Mouse (Mus musculus) kidney, embryonic 15.5 days (tissue): Measurements from ENCODE around the gene Rapgef2. TPM values are rescaled to one million over a fixed set of nuclear protein-coding genes. Genes with fewer than 3 reads are reported as not detected.

ENCODE experiments used
- ATAC-seq: fragments of 200-750 bp; cut with Nextera tagmentation; replicated peaks from 2 replicates; pipeline ENCODE4 v1.8.0; 2017; ENCODE audit warnings: moderate TSS enrichment; ENCODE audit not compliant: low FRiP score
- H3K27ac ChIP-seq: fragments of 300-500 bp; sonication (generic); 2 replicates; pipeline ENCODE4 v1.5.1; 2015; ENCODE audit warnings: mild to moderate bottlenecking, inconsistent platforms
- H3K27me3 ChIP-seq: fragments of 300-500 bp; sonication (generic); 2 replicates; pipeline ENCODE4 v1.6.1; 2015; ENCODE audit warnings: inconsistent platforms
- H3K36me3 ChIP-seq: fragments of 300-500 bp; sonication (generic); 2 replicates; pipeline ENCODE4 v1.6.1; 2015; ENCODE audit warnings: inconsistent platforms
- H3K4me1 ChIP-seq: fragments of 300-500 bp; sonication (generic); 2 replicates; pipeline ENCODE4 v1.6.1; 2015; ENCODE audit warnings: inconsistent platforms
- H3K4me2 ChIP-seq: fragments of 300-500 bp; sonication (generic); 2 replicates; pipeline ENCODE4 v1.6.1; 2015; ENCODE audit warnings: moderate library complexity, mild to moderate bottlenecking, inconsistent platforms
- H3K4me3 ChIP-seq: fragments of 300-500 bp; sonication (generic); replicated peaks from 2 replicates; pipeline ENCODE4 v1.5.1; 2015; ENCODE audit warnings: mild to moderate bottlenecking, inconsistent platforms
- H3K9ac ChIP-seq: fragments of 300-500 bp; sonication (generic); 2 replicates; pipeline ENCODE4 v1.6.1; 2015; ENCODE audit warnings: mild to moderate bottlenecking, inconsistent platforms
- H3K9me3 ChIP-seq: fragments of 300-500 bp; sonication (generic); replicated peaks from 2 replicates; pipeline ENCODE4 v1.6.1; 2016; ENCODE audit warnings: inconsistent platforms
- WGBS: fragments of 180-500 bp; shearing (Covaris S2); methylation state at CpG from one replicate; pipeline ENCODE4 v1.1.7; 2015; ENCODE audit warnings: mixed read lengths; 5-methylcytosine and 5-hydroxymethylcytosine counted together
- polyA plus RNA-seq: library from polyadenylated mRNA; unstranded; fragments of >200 nt; fragmentation: Nextera tagmentation; extraction: Ambion mirVana; gene quantifications from 2 replicates; pipeline ENCODE4 v1.2.1, GENCODE M21; 2015

Gene Rapgef2
- polyA plus RNA-seq, 1 experiment from 2014 or later, result 5.4 TPM

DNA sequence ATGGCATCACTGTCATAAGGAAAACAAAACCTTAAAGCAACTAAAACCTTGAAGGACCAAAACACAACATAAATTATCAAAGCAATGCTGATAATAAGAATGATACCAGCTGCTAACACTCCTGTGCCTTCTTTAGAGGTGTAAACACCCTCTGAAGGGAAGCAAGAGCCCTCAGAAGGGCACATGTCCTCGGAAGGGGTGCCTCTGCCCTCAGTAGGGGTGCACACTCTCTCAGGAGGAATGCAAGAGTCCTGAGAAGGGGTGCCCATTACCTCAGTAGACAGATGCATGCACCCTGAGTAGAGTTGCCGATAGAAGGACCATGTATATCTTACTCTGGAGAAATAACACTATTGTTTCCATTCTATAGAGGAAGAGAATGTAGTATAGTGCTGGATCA, 79.1 kb downstream of the Rapgef2 start:
- Histone ChIP-seq H3K9ac (no peak overlapping the region), H3K9me3 (no peaks in the 10 kb centered on the region; the same call in 1 of the 2 replicates), H3K27ac (no peak overlapping the region), H3K4me1 (peaks cover 16% of the 10 kb centered on the region), H3K36me3 (peaks cover 9% of the 10 kb centered on the region; the same call in 1 of the 2 replicates), H3K27me3 (no peaks in the 10 kb centered on the region), H3K4me3 (no peak overlapping the region), H3K4me2 (no peak overlapping the region)
- 82% methylated on average over 2 of the region's 2 CpGs for WGBS
- ATAC-seq, result no peak

DNA sequence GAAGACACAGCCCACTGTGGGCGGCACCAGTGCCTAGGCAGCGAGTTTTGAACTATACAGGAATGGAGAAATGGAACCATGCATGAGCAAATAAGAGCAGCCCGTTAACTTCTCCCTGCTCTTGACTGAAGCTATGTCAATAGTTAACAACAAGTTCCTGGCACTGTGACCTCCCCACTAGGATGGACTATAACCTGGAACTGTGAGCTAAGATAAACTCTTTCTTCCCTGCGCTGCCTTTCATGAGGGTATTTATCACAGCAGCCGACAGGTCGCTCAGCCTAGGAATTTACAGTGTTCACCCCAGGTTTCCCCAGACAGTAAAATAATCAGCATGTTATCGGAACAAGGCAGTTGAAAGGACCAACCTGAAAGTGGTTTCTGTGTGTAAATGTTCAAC, 79.8 kb downstream of the Rapgef2 start:
- no peak overlapping the region for H3K4me3 ChIP-seq
- ATAC-seq, result no peak
- 80% methylated on average over 7 of the region's 7 CpGs for WGBS
- peaks cover 9% of the 10 kb centered on the region; the same call in 1 of the 2 replicates for H3K36me3 ChIP-seq
- peaks cover 16% of the 10 kb centered on the region for H3K4me1 ChIP-seq
- H3K27ac ChIP-seq, result no peak overlapping the region
- no peak overlapping the region for H3K9ac ChIP-seq
- no peaks in the 10 kb centered on the region; the same call in 1 of the 2 replicates for H3K9me3 ChIP-seq
- H3K27me3 ChIP-seq, result no peaks in the 10 kb centered on the region
- no peak overlapping the region for H3K4me2 ChIP-seq

DNA sequence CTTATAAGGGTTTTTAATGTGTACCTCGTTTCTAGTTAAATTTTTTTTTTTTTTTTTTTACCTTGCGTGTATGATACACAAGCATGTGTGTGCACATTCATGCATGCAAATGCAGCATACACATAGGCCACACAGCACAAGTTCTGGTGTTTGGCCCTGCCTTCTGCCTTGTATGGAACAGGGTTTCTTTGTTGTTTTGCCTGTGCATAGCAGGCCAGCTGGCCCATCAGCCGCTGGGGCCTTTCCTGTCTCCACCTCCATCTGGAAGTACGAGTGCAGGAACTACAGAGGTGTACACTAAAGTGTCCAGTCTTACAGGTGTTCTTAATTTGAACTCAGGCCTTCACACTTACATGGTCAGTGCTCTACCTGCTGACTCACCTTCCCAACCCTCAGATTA, 80.3 kb downstream of the Rapgef2 start:
- H3K9ac ChIP-seq, result no peak overlapping the region
- no peak overlapping the region for H3K4me3 ChIP-seq
- H3K27ac ChIP-seq, result no peak overlapping the region
- no peak for ATAC-seq
- 80% methylated on average over 4 of the region's 4 CpGs for WGBS
- no peak overlapping the region for H3K4me2 ChIP-seq
- H3K36me3 ChIP-seq, result peaks cover 9% of the 10 kb centered on the region; the same call in 1 of the 2 replicates
- H3K4me1 ChIP-seq, result peaks cover 16% of the 10 kb centered on the region
- no peaks in the 10 kb centered on the region; the same call in 1 of the 2 replicates for H3K9me3 ChIP-seq
- no peaks in the 10 kb centered on the region for H3K27me3 ChIP-seq

DNA sequence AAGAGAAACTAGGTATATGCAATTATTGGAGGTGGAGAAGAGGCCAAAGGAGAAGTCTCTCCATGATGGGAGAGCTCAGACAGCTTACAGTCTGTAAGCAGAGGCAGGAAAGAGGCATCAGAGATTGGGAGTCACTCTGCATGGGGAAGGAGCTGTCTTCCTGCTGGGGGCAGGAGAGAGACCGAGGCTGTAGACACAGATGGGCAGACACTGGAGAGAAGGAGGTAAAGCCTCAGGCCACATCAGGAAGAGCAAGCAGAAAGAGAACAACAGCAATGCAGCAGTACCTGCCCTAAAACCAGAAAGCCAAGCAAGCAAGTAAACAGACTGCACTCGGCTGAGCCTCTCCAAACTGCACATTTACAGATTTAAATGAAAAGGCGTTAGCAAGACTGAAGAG, 81.2 kb downstream of the Rapgef2 start:
- H3K4me1 ChIP-seq, result peaks cover 16% of the 10 kb centered on the region
- no peak overlapping the region for H3K4me3 ChIP-seq
- no peaks in the 10 kb centered on the region for H3K27me3 ChIP-seq
- 41% methylated on average over 3 of the region's 3 CpGs for WGBS
- no peak overlapping the region for H3K9ac ChIP-seq
- ATAC-seq, result no peak
- peaks cover 9% of the 10 kb centered on the region; the same call in 1 of the 2 replicates for H3K36me3 ChIP-seq
- H3K9me3 ChIP-seq, result no peaks in the 10 kb centered on the region; the same call in 1 of the 2 replicates
- no peak overlapping the region for H3K27ac ChIP-seq
- no peak overlapping the region for H3K4me2 ChIP-seq

GRCm38 (mm10) chr3:79204261-79204660, 82.1 kb downstream of the Rapgef2 start:
- ATAC-seq, result no peak
- peaks cover 16% of the 10 kb centered on the region for H3K4me1 ChIP-seq
- H3K27me3 ChIP-seq, result no peaks in the 10 kb centered on the region
- peaks cover 6% of the 10 kb centered on the region; the same call in 1 of the 2 replicates for H3K36me3 ChIP-seq
- H3K9me3 ChIP-seq, result no peaks in the 10 kb centered on the region; the same call in 1 of the 2 replicates
- no peak overlapping the region for H3K9ac ChIP-seq
- no peak overlapping the region for H3K4me3 ChIP-seq
- 75% methylated on average over 9 of the region's 9 CpGs for WGBS
- no peak overlapping the region for H3K27ac ChIP-seq
- H3K4me2 ChIP-seq, result no peak overlapping the region

- no peaks in the 10 kb centered on the region for H3K27me3 ChIP-seq
- no peak overlapping the region for H3K4me2 ChIP-seq
- peaks cover 4% of the 10 kb centered on the region; the same call in 1 of the 2 replicates for H3K36me3 ChIP-seq
- H3K9ac ChIP-seq, result no peak overlapping the region
- ATAC-seq, result no peak
- 81% methylated on average over 5 of the region's 5 CpGs for WGBS
- H3K4me3 ChIP-seq, result no peak overlapping the region
- no peaks in the 10 kb centered on the region; the same call in 1 of the 2 replicates for H3K9me3 ChIP-seq
- no peak overlapping the region for H3K27ac ChIP-seq
- H3K4me1 ChIP-seq, result peaks cover 16% of the 10 kb centered on the region
Measured at GRCm38 (mm10) chr3:79203821-79204220, 82.5 kb downstream of the Rapgef2 start.

DNA sequence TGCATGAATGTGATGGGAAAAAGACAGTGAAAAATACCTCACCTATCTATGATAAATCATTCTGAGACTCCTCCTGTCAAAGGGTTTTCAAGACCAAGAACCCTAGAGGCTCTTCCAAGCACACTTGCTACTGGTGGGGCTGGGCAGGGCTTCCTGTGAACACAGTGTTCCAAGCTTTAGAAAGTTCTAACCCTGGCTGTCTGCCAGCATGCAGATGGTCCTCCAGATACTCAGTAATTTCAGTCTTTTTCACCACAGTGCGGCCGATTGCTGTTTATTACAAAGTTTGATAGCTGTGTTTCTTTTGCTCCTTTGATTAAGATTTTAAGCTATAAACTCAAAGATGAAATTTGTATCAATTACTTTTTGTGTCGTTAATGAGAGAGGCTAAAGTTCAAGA, 83.1 kb downstream of the Rapgef2 start:
- H3K27ac ChIP-seq, result no peak overlapping the region
- 55% methylated on average over 3 of the region's 3 CpGs for WGBS
- H3K4me2 ChIP-seq, result no peak overlapping the region
- peaks cover 16% of the 10 kb centered on the region for H3K4me1 ChIP-seq
- no peak overlapping the region for H3K4me3 ChIP-seq
- H3K27me3 ChIP-seq, result no peaks in the 10 kb centered on the region
- no peaks in the 10 kb centered on the region for H3K36me3 ChIP-seq
- H3K9me3 ChIP-seq, result no peaks in the 10 kb centered on the region; the same call in 1 of the 2 replicates
- no peak overlapping the region for H3K9ac ChIP-seq
- no peak for ATAC-seq

DNA sequence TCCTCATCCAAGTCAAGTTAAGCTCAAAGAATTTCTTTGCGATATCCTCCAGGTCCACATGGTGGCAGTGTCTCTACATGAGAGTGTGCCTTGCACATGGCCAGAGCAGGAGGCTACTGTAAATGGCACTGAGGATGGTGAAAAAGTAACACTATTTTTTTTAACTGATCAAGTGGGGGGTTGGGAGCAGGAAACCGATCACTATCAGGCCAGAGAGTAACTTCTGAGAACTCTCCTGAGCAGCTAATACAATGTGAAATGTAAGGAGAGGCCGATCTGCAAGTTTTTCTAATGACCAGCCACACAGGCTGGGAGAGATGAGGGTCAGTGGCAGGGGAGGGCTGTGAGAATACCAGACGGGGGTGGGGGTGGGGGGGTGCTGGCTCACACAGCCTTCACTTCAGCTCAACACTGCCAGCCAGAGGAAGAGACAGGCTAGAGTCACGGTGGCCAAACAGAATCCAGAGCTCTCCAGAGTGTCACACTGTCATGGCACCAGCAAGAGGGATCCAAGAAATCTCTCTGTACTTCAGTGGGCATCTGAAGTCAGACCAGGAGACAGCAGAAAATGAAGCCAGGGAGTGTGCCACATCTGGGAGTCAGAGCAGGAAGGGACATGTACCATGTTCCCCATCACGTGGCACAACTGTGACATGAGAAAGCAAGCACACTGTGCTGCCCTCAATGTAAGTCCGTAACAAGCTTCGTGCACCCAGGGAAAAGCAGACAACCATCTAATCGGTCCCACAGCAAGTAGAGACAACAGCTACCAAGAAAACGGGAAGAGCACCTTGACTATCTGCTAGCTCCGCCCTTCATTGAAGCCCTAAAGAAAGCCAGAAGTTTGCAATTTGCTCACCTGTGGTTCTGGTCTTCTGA, 83.8 kb downstream of the Rapgef2 start:
- Histone ChIP-seq H3K36me3 (no peaks in the 10 kb centered on the region), H3K4me1 (peaks cover 16% of the 10 kb centered on the region), H3K27ac (0 out of 2 replicates have a peak overlapping the region, but pooled peaks have one; percentile 14), H3K4me3 (no peak overlapping the region), H3K27me3 (no peaks in the 10 kb centered on the region), H3K9me3 (no peaks in the 10 kb centered on the region; the same call in 1 of the 2 replicates), H3K4me2 (0 out of 2 replicates have a peak overlapping the region, but pooled peaks have one; percentile 16), H3K9ac (no peak overlapping the region)
- 38% methylated on average over 11 of the region's 11 CpGs for whole genome bisulfite sequencing
- ATAC-seq, result peak; percentile 69

DNA sequence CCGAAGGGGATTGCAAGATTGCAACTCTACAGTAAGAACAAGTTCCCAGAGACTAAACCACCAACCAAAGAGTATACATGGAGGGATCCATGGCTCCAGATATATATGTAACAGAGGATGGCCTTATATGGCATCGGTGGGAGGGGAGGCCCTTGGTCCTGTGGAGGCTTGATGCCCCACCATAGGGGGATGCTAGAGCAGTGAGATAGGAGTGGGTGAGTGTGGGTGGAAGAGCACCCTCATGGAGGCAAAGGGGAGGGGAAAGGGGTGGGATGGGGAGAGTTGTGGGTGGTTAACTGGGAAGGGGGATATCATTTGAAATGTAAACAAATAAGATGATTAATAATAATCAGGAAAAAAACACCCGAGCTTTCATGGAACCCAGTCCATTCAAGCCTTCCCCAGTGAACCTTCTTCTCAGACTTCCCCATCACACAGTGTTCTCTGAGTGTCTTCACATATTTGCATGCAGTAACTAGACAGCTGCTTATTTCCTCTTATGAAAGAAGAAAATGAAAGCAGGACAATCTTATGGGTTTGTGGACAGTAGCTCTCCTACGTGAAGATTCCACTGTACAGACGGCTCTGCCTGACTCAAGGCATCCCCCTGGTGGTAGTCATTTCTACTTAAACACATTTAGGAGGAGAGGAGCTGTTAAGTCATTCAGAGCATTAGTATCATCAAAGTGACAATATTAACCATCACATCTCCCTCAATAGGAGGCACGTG, 89.4 kb downstream of the Rapgef2 start:
- Histone ChIP-seq H3K36me3 (peaks cover 5% of the 10 kb centered on the region; the same call in 1 of the 2 replicates), H3K9ac (no peak overlapping the region), H3K4me2 (no peak overlapping the region), H3K4me3 (no peak overlapping the region), H3K9me3 (no peaks in the 10 kb centered on the region), H3K27me3 (no peaks in the 10 kb centered on the region), H3K4me1 (0 out of 2 replicates have a peak, but pooled peaks cover 9% of the 10 kb centered on the region), H3K27ac (no peak overlapping the region)
- 55% methylated on average over 6 of the region's 6 CpGs for WGBS
- ATAC-seq, result peak; percentile 67; the same call in 1 of the 2 replicates

- 0 out of 2 replicates have a peak, but pooled peaks cover 9% of the 10 kb centered on the region for H3K4me1 ChIP-seq
- peaks cover 5% of the 10 kb centered on the region; the same call in 1 of the 2 replicates for H3K36me3 ChIP-seq
- H3K9me3 ChIP-seq, result no peaks in the 10 kb centered on the region
- no peak overlapping the region for H3K27ac ChIP-seq
- H3K4me2 ChIP-seq, result no peak overlapping the region
- H3K4me3 ChIP-seq, result no peak overlapping the region
- WGBS, result 60% methylated on average over 9 of the region's 9 CpGs
- H3K9ac ChIP-seq, result no peak overlapping the region
- no peaks in the 10 kb centered on the region for H3K27me3 ChIP-seq
- ATAC-seq, result no peak
Measured at GRCm38 (mm10) chr3:79195280-79195679, 91.0 kb downstream of the Rapgef2 start.

DNA sequence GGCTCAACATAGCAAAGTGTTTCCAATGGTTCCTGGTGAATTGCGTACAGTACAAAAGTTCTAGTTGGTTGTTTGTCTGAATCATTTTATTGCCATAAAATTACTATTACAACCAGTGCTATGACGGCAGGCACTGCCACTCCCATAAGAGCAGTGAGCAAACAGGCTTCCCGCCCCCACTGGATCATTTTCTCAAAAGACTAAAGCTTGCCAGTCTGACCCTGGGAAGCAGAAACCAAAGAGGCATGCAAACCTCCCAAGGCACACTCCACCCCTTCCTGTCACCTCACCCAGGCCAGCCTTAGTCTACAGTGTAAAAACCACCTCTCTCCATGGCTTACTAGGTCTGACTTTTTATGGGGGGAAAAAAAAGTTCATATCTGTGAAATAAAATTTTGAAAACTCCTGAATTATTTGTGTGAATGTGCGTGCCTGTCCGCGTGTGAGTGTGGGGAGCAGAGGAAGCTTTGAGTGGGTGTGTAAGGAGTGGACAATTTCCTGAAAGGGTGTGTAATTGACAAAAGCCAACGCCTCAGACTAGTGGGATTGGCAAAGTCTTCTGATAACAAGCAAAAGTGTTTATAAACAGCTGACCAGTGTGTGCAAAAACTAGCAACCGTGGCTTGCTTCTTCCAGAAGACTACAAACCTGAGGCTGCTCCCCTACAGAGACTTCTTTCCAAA, 92.1 kb downstream of the Rapgef2 start:
- Histone ChIP-seq H3K27ac (no peak overlapping the region), H3K4me2 (no peak overlapping the region), H3K4me1 (0 out of 2 replicates have a peak, but pooled peaks cover 9% of the 10 kb centered on the region), H3K9ac (no peak overlapping the region), H3K4me3 (no peak overlapping the region), H3K36me3 (peaks cover 5% of the 10 kb centered on the region; the same call in 1 of the 2 replicates), H3K9me3 (no peaks in the 10 kb centered on the region), H3K27me3 (no peaks in the 10 kb centered on the region)
- ATAC-seq, result no peak
- WGBS, result 70% methylated on average over 8 of the region's 8 CpGs
